Mouse (Mus musculus) heart, postnatal 0 days (tissue): ENCODE results near the gene Nup210. TPM values are rescaled to one million over a fixed set of nuclear protein-coding genes. Genes with fewer than 3 reads are reported as not detected.
A peak's percentile ranks its signal among the peaks of the same experiment; 100 is the strongest.
"Not testable (repeated sequence)": the region's sequence is repeated elsewhere in the genome, so short reads cannot be mapped to it uniquely, and the experiment has no call there.

ENCODE experiments used
- ATAC-seq: fragments of 200-750 bp; cut with Nextera tagmentation; 2 replicates; pipeline ENCODE4 v1.8.0; 2017; ENCODE audit warnings: low read depth, moderate number of reproducible peaks, moderate library complexity; ENCODE audit not compliant: insufficient read depth
- DNase-seq: peaks from one replicate; pipeline ENCODE4 v3.0.0-alpha.2; 2016; ENCODE audit warnings: low spot score
- H3K27ac ChIP-seq: fragments of 300-500 bp; sonication (generic); 2 replicates; pipeline ENCODE4 v1.5.1; 2014; ENCODE audit warnings: low read depth, mild to moderate bottlenecking
- H3K27me3 ChIP-seq: fragments of 300-500 bp; sonication (generic); 2 replicates; pipeline ENCODE4 v1.6.1; 2014; ENCODE audit warnings: low read length, mixed read lengths; ENCODE audit not compliant: control insufficient read depth, insufficient read depth
- H3K36me3 ChIP-seq: fragments of 300-500 bp; sonication (generic); replicated peaks from 2 replicates; pipeline ENCODE4 v1.6.1; 2014; ENCODE audit warnings: low read length, mixed read lengths; ENCODE audit not compliant: control insufficient read depth, insufficient read depth
- H3K4me1 ChIP-seq: fragments of 300-500 bp; sonication (generic); 2 replicates; pipeline ENCODE4 v1.6.1; 2014; ENCODE audit warnings: antibody characterized with exemption; ENCODE audit not compliant: control insufficient read depth, insufficient read depth
- H3K4me2 ChIP-seq: fragments of 300-500 bp; sonication (generic); 2 replicates; pipeline ENCODE4 v1.6.1; 2014; ENCODE audit warnings: low read depth, mild to moderate bottlenecking, low read length, moderate library complexity
- H3K4me3 ChIP-seq: fragments of 300-500 bp; sonication (generic); 2 replicates; pipeline ENCODE4 v1.5.1; 2014; ENCODE audit warnings: low read depth, low read length
- H3K9ac ChIP-seq: fragments of 300-500 bp; sonication (generic); replicated peaks from 2 replicates; pipeline ENCODE4 v1.6.1; 2014; ENCODE audit warnings: low read depth, low read length, mixed read lengths
- H3K9me3 ChIP-seq: fragments of 300-500 bp; sonication (generic); replicated peaks from 2 replicates; pipeline ENCODE4 v1.6.1; 2016; ENCODE audit warnings: low read length; ENCODE audit not compliant: control insufficient read depth
- CTCF ChIP-seq: IDR thresholded peaks from 2 replicates; pipeline ENCODE4 v1.5.1; 2016; ENCODE audit warnings: antibody characterized with exemption, control low read depth, low read depth
- EP300 ChIP-seq: IDR thresholded peaks from 2 replicates; pipeline ENCODE4 v1.6.1; 2016; ENCODE audit warnings: antibody characterized with exemption, low read depth
- WGBS: fragments of 180-500 bp; shearing (Covaris S2); extraction: QIAGEN DNeasy Blood & Tissue Kit; methylation state at CpG from one replicate; pipeline ENCODE4 v1.1.7; 2014; 5-methylcytosine and 5-hydroxymethylcytosine counted together
- polyA plus RNA-seq: library from polyadenylated mRNA; unstranded; fragments of >200 nt; fragmentation: Nextera tagmentation; extraction: Ambion mirVana; gene quantifications from 2 replicates; pipeline ENCODE4 v1.2.1, GENCODE M21; 2015
- total RNA-seq: library from RNA; depleted of rRNA; stranded (reverse); fragments of >200 nt; gene quantifications from 2 replicates; pipeline ENCODE4 v1.2.3, GENCODE M21; 2014; ENCODE audit warnings: low replicate concordance

Gene Nup210
- total and polyA plus RNA-seq, 2 experiments from 2014 or later, result 1.6 to 13.4 TPM

- DNase-seq (no peak), ATAC-seq (no peak)
- H3K27me3 ChIP-seq, result no peaks in the 10 kb centered on the region
- no peak overlapping the region for H3K4me2 ChIP-seq
- H3K9me3 ChIP-seq, result no peaks in the 10 kb centered on the region
- TF ChIP-seq CTCF (no peak), EP300 (no peak)
- no peak overlapping the region for H3K9ac ChIP-seq
- no peak overlapping the region for H3K27ac ChIP-seq
- no peaks in the 10 kb centered on the region for H3K36me3 ChIP-seq
- H3K4me1 ChIP-seq, result 0 out of 2 replicates have a peak, but pooled peaks cover 3% of the 10 kb centered on the region
- H3K4me3 ChIP-seq, result no peak overlapping the region
- 84% methylated on average over 2 of the region's 2 CpGs for WGBS
These were observed 11.1 kb downstream of the Nup210 start for GRCm38 (mm10) chr6:91105400-91106129.

GRCm38 (mm10) chr6:91104765-91105399 is 11.7 kb downstream of the Nup210 start:
- ATAC-seq (peak; percentile 62; the same call in 1 of the 2 replicates), DNase-seq (peak; percentile 67)
- whole genome bisulfite sequencing, result 66% methylated on average over 3 of the region's 3 CpGs
- Histone ChIP-seq H3K4me2 (no peak overlapping the region), H3K27me3 (no peaks in the 10 kb centered on the region), H3K4me1 (0 out of 2 replicates have a peak, but pooled peaks cover 3% of the 10 kb centered on the region), H3K9me3 (no peaks in the 10 kb centered on the region), H3K36me3 (no peaks in the 10 kb centered on the region), H3K9ac (no peak overlapping the region), H3K27ac (no peak overlapping the region), H3K4me3 (no peak overlapping the region)
- no peak for TF ChIP-seq CTCF
- no peak for TF ChIP-seq EP300

- H3K27ac ChIP-seq, DNase-seq, ATAC-seq, H3K4me2 ChIP-seq, H3K27me3 ChIP-seq, H3K4me3 ChIP-seq, H3K4me1 ChIP-seq, H3K9ac ChIP-seq, H3K9me3 ChIP-seq, H3K36me3 ChIP-seq: not testable (repeated sequence)
- WGBS, result 88% methylated on average over 1 of the region's 1 CpGs
These were observed 13.2 kb downstream of the Nup210 start for GRCm38 (mm10) chr6:91103421-91103820.

- H3K9ac ChIP-seq, result no peak overlapping the region
- no peak overlapping the region for H3K4me3 ChIP-seq
- WGBS, result 59% methylated on average over 5 of the region's 5 CpGs
- ATAC-seq (no peak), DNase-seq (no peak)
- no peaks in the 10 kb centered on the region for H3K9me3 ChIP-seq
- no peak overlapping the region for H3K4me2 ChIP-seq
- TF ChIP-seq CTCF (no peak), EP300 (no peak)
- no peaks in the 10 kb centered on the region for H3K27me3 ChIP-seq
- H3K27ac ChIP-seq, result no peak overlapping the region
- H3K4me1 ChIP-seq, result no peaks in the 10 kb centered on the region
- peaks cover 10% of the 10 kb centered on the region; the same call in 1 of the 2 replicates for H3K36me3 ChIP-seq
These were observed 16.0 kb downstream of the Nup210 start for GRCm38 (mm10) chr6:91100621-91101020.

- H3K27me3 ChIP-seq, result no peaks in the 10 kb centered on the region
- no peak overlapping the region for H3K4me2 ChIP-seq
- WGBS, result 88% methylated on average over 3 of the region's 3 CpGs
- ATAC-seq, result no peak
- no peak overlapping the region for H3K4me3 ChIP-seq
- no peak overlapping the region for H3K9ac ChIP-seq
- peaks cover 19% of the 10 kb centered on the region; the same call in 1 of the 2 replicates for H3K36me3 ChIP-seq
- no peak overlapping the region for H3K27ac ChIP-seq
- DNase-seq, result no peak
- no peaks in the 10 kb centered on the region; the same call in 1 of the 2 replicates for H3K9me3 ChIP-seq
- TF ChIP-seq CTCF (no peak), EP300 (no peak)
- no peaks in the 10 kb centered on the region for H3K4me1 ChIP-seq
These were observed 18.8 kb downstream of the Nup210 start for GRCm38 (mm10) chr6:91097879-91098278.
